Mouse (Mus musculus): Measurements from ENCODE around the gene Apba3. TPM values are rescaled to one million over a fixed set of nuclear protein-coding genes. Genes with fewer than 3 reads are reported as not detected.

Gene Apba3
- total and polyA plus RNA-seq, 3 experiments: 111 to 151 (median 123) TPM

GRCm38 (mm10) chr10:81234206-81234605, 32.6 kb upstream of the Apba3 start:
- Histone ChIP-seq H3K27me3 (ENCODE audit: control insufficient read depth, insufficient read depth, low read length) (peaks cover 4% of the 10 kb centered on the region; the same call in 1 of the 2 replicates), H3K27ac (no peak overlapping the region), H3K4me1 (ENCODE audit: control insufficient read depth, insufficient read depth, low read length) (peaks cover 2% of the 10 kb centered on the region), H3K9ac (ENCODE audit: low read depth, low read length) (no peak overlapping the region), H3K4me3 (no peak overlapping the region), H3K79me2 (replicated peaks; ENCODE audit: control insufficient read depth, insufficient read depth, low read length) (no peaks in the 10 kb centered on the region), H3K36me3 (ENCODE audit: control insufficient read depth, insufficient read depth, low read length) (no peaks in the 10 kb centered on the region)
- TF ChIP-seq EP300 (IDR thresholded peaks at IDR 0.05; ENCODE audit: insufficient read depth, low read depth, low read length): no peak
- TF ChIP-seq POLR2A (IDR thresholded peaks at IDR 0.05; ENCODE audit: insufficient read depth, low read depth, low read length): no peak
- no peak for TF ChIP-seq CTCF (IDR thresholded peaks at IDR 0.05)
- intact Hi-C loops (cut with DNase I): no loop called here
- no peak for DNase-seq
- WGBS: 67% methylated on average over 6 of the region's 6 CpGs

- 86% methylated on average over 12 of the region's 12 CpGs for WGBS
- Histone ChIP-seq H3K36me3 (ENCODE audit: control insufficient read depth, insufficient read depth, low read length) (no peaks in the 10 kb centered on the region), H3K27me3 (ENCODE audit: control insufficient read depth, insufficient read depth, low read length) (peaks cover 5% of the 10 kb centered on the region; the same call in 1 of the 2 replicates), H3K79me2 (replicated peaks; ENCODE audit: control insufficient read depth, insufficient read depth, low read length) (no peaks in the 10 kb centered on the region), H3K9ac (ENCODE audit: low read depth, low read length) (no peak overlapping the region), H3K4me3 (no peak overlapping the region), H3K4me1 (ENCODE audit: control insufficient read depth, insufficient read depth, low read length) (peaks cover 2% of the 10 kb centered on the region), H3K27ac (no peak overlapping the region)
- intact Hi-C loops (cut with DNase I): no loop called here
- TF ChIP-seq EP300 (IDR thresholded peaks at IDR 0.05; ENCODE audit: insufficient read depth, low read depth, low read length) (no peak), POLR2A (IDR thresholded peaks at IDR 0.05; ENCODE audit: insufficient read depth, low read depth, low read length) (no peak), CTCF (IDR thresholded peaks at IDR 0.05) (no peak)
- no peak for DNase-seq
Measured at GRCm38 (mm10) chr10:81236471-81237268, 30.1 kb upstream of the Apba3 start.

DNA sequence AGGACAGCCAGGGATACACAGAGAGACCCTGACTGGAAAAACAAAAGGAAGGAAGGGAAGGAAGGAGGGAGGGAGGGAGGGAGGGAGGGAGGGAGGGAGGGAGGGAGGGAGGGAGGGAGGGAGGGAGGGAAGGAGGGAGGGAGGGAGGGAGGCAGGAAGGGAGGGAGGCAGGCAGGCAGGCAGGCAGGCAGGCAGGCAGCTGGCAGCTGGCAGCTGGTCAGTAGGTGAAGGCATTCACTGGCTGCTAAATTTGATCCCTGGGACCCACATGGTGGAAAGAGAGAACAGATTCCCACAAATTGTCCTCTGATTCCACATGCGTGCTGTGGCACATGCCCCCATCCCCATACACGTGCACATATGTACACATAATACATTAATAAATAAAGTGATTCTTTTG, 28.1 kb upstream of the Apba3 start:
- Histone ChIP-seq H3K27ac (no peak overlapping the region), H3K36me3 (ENCODE audit: control insufficient read depth, insufficient read depth, low read length) (no peaks in the 10 kb centered on the region), H3K27me3 (ENCODE audit: control insufficient read depth, insufficient read depth, low read length) (peaks cover 5% of the 10 kb centered on the region; the same call in 1 of the 2 replicates), H3K4me1 (ENCODE audit: control insufficient read depth, insufficient read depth, low read length) (no peaks in the 10 kb centered on the region), H3K9ac (ENCODE audit: low read depth, low read length) (no peak overlapping the region), H3K4me3 (no peak overlapping the region), H3K79me2 (replicated peaks; ENCODE audit: control insufficient read depth, insufficient read depth, low read length) (no peaks in the 10 kb centered on the region)
- no peak for TF ChIP-seq EP300 (IDR thresholded peaks at IDR 0.05; ENCODE audit: insufficient read depth, low read depth, low read length)
- no peak for TF ChIP-seq POLR2A (IDR thresholded peaks at IDR 0.05; ENCODE audit: insufficient read depth, low read depth, low read length)
- TF ChIP-seq CTCF (IDR thresholded peaks at IDR 0.05): no peak
- intact Hi-C loops (cut with DNase I): no loop called here
- WGBS: 83% methylated on average over 2 of the region's 2 CpGs
- DNase-seq: no peak

DNA sequence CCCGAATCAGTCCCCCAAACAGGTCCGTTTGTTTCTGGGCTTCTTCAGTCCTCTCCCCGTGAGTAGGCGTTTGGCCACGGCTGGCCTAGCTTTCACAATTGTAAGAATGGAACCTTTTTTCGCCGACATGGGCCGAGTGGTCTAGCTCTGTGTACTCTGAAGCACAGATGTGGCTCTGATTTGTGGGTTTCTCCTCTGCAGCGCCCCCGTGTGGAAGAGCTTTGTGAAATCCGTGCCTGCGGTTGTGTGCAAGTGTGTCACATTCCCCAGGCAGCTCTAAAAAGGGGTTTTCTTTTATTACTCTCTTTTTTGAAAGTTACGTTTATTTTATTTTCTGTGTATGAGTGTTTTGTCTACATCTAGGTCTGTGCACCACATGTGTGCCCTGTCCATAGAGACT, 25.9 kb upstream of the Apba3 start:
- TF ChIP-seq EP300 (IDR thresholded peaks at IDR 0.05; ENCODE audit: insufficient read depth, low read depth, low read length) (no peak), CTCF (IDR thresholded peaks at IDR 0.05) (peak; percentile 68), POLR2A (IDR thresholded peaks at IDR 0.05; ENCODE audit: insufficient read depth, low read depth, low read length) (no peak)
- Histone ChIP-seq H3K27me3 (ENCODE audit: control insufficient read depth, insufficient read depth, low read length) (peaks cover 5% of the 10 kb centered on the region; the same call in 1 of the 2 replicates), H3K79me2 (replicated peaks; ENCODE audit: control insufficient read depth, insufficient read depth, low read length) (no peaks in the 10 kb centered on the region), H3K36me3 (ENCODE audit: control insufficient read depth, insufficient read depth, low read length) (no peaks in the 10 kb centered on the region), H3K4me1 (ENCODE audit: control insufficient read depth, insufficient read depth, low read length) (no peaks in the 10 kb centered on the region), H3K9ac (ENCODE audit: low read depth, low read length) (no peak overlapping the region), H3K4me3 (no peak overlapping the region), H3K27ac (no peak overlapping the region)
- intact Hi-C loops (cut with DNase I): no loop called here
- DNase-seq: no peak
- WGBS: 34% methylated on average over 13 of the region's 13 CpGs

- Histone ChIP-seq H3K27me3 (ENCODE audit: control insufficient read depth, insufficient read depth, low read length) (peaks cover 5% of the 10 kb centered on the region; the same call in 1 of the 2 replicates), H3K36me3 (ENCODE audit: control insufficient read depth, insufficient read depth, low read length) (no peaks in the 10 kb centered on the region), H3K4me1 (ENCODE audit: control insufficient read depth, insufficient read depth, low read length) (no peaks in the 10 kb centered on the region), H3K9ac (ENCODE audit: low read depth, low read length) (no peak overlapping the region), H3K4me3 (no peak overlapping the region), H3K27ac (no peak overlapping the region), H3K79me2 (replicated peaks; ENCODE audit: control insufficient read depth, insufficient read depth, low read length) (no peaks in the 10 kb centered on the region)
- no peak for DNase-seq
- no peak for TF ChIP-seq POLR2A (IDR thresholded peaks at IDR 0.05; ENCODE audit: insufficient read depth, low read depth, low read length)
- TF ChIP-seq CTCF (IDR thresholded peaks at IDR 0.05): no peak
- TF ChIP-seq EP300 (IDR thresholded peaks at IDR 0.05; ENCODE audit: insufficient read depth, low read depth, low read length): no peak
- 90% methylated on average over 16 of the region's 16 CpGs for WGBS
- intact Hi-C loops (cut with DNase I): no loop called here
Measured at GRCm38 (mm10) chr10:81242021-81242420, 24.7 kb upstream of the Apba3 start.

GRCm38 (mm10) chr10:81244146-81244545, 22.6 kb upstream of the Apba3 start:
- H3K27ac ChIP-seq: no peak overlapping the region
- no peak overlapping the region for H3K4me3 ChIP-seq
- DNase-seq: no peak
- no peaks in the 10 kb centered on the region for H3K36me3 ChIP-seq (ENCODE audit: control insufficient read depth, insufficient read depth, low read length)
- intact Hi-C loops (cut with DNase I): no loop called here
- no peaks in the 10 kb centered on the region for H3K79me2 ChIP-seq (replicated peaks; ENCODE audit: control insufficient read depth, insufficient read depth, low read length)
- no peak overlapping the region for H3K9ac ChIP-seq (ENCODE audit: low read depth, low read length)
- TF ChIP-seq POLR2A (IDR thresholded peaks at IDR 0.05; ENCODE audit: insufficient read depth, low read depth, low read length): no peak
- TF ChIP-seq CTCF (IDR thresholded peaks at IDR 0.05): no peak
- no peak for TF ChIP-seq EP300 (IDR thresholded peaks at IDR 0.05; ENCODE audit: insufficient read depth, low read depth, low read length)
- H3K4me1 ChIP-seq (ENCODE audit: control insufficient read depth, insufficient read depth, low read length): no peaks in the 10 kb centered on the region
- H3K27me3 ChIP-seq (ENCODE audit: control insufficient read depth, insufficient read depth, low read length): peaks cover 5% of the 10 kb centered on the region; the same call in 1 of the 2 replicates
- 79% methylated on average over 4 of the region's 4 CpGs for WGBS

All from heart, adult 2 months (tissue).